Mouse (Mus musculus): ENCODE results near the gene E130208F15Rik.

E130208F15Rik gene

GRCm38 (mm10) chr7:30335688-30336087, 14.1 kb downstream of the E130208F15Rik start:
- DNase-seq (ENCODE audit: low spot score): peak; percentile 54

GRCm38 (mm10) chr7:30336384-30336783, 14.8 kb downstream of the E130208F15Rik start:
- DNase-seq (ENCODE audit: low spot score): peak; percentile 90

- DNase-seq (ENCODE audit: low spot score): no peak
Observed at GRCm38 (mm10) chr7:30339432-30340109, 18.0 kb downstream of the E130208F15Rik start.

DNA sequence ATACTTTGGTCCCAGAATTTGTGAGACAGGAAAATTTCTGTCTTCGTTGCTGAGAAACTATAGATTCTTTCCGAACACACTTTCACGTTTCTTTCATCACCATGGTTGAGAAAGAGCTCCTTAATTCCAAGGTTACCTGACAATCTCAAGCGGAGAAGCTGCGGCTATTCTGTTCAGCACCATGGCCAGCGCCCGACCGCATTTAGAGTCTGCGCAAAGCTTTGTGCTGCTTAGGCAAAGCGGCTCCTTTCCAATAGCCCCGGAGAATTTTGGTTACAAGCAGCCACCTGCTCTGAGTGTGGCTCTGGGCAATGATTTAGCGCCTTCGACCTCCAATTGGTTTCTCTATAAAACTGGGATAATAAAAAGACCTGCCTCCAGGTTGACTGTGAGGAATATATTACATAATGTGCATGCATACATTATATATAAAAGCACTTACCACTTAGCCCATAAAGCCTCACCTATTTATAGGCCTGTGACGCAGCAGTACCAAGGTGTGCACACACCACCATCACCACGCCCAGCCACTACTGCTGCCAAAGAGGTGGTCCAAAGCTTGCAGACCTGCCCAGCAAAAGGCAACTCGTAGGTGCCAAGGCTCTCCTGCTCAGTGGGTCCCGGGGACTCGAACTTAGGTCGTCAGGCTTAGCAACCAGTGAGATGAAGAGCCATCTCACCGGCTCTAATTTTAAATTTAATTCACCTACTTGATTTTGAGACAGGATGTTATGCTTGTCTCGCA, 25.3 kb downstream of the E130208F15Rik start:
- DNase-seq (ENCODE audit: low spot score): no peak

GRCm38 (mm10) chr7:30347828-30348227, 26.3 kb downstream of the E130208F15Rik start:
- DNase-seq (ENCODE audit: low spot score): peak; percentile 80

- peak; percentile 76 for DNase-seq (ENCODE audit: low spot score)
Observed at GRCm38 (mm10) chr7:30353279-30353822, 31.8 kb downstream of the E130208F15Rik start.

- no peak for DNase-seq (ENCODE audit: low spot score)
Observed at GRCm38 (mm10) chr7:30354059-30354458, 32.5 kb downstream of the E130208F15Rik start.

GRCm38 (mm10) chr7:30358378-30359186, 37.0 kb downstream of the E130208F15Rik start:
- DNase-seq (ENCODE audit: low spot score): no peak

DNA sequence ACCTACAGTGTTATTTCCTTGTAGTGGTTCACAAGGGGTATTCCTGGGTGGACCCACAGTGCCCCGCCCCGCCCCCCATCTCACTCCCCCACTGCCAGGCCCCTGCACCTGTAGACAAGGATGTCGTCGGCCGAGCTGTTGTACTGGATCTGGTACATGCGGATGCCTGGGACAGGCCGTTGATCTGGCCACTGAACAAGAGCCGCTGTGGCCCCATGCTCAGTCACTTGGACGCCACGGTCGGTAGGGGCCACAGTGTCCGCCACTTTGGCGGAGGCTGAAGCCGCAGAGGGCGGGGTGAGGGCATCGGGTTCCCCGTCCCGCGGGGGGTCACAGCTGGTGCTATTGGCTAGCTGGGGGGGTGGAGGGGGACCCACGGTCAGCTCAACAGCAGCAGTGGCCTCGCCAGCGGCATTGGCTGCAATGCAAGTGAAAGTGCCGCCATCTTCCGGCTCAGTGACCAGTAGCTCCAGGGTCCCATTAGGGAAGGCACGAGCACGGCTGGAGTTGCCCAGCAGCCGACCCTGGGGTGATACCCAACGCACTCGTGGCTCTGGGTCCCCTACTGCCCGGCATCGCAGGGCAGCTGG, 37.8 kb downstream of the E130208F15Rik start:
- DNase-seq (ENCODE audit: low spot score): no peak

GRCm38 (mm10) chr7:30360028-30360427, 38.5 kb downstream of the E130208F15Rik start:
- no peak for DNase-seq (ENCODE audit: low spot score)

DNA sequence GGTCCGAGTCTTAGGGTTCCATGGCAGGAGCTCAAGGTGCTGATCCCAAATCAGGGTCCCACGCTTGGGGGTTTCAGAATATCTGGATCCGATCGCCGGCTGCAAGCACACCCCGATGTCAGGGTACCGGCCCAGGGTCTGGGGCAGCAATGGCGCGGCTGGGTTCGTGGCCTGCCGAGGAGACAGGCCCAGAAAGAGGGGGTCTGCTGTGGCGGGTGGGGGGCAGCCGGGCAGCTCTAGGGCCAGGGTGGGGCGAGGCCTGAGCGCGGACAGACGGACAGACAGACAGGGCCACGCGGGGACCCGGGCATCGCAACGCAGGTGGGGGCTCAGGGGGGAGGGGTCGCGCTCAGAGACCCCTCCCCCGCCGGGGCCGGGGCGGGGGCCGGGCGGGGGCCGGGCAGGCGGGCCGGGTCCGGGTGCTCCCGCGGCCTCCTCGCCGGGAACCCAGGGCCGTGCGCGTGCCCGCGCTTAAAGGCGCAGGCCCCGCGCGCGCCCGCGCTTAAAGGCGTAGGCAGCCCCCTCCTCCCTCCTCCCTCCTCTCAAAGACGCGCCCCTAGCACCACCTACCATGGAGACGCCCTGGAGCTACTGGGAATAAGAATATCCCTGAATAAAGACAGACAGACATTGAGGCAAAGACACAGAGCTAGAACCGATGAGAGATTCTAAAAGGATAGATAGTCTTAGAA, 41.3 kb downstream of the E130208F15Rik start, which contains the start of gene Lrfn3:
Gene Lrfn3 (minus strand): TSS at position 121 of the 692 bp plus-strand sequence.
- DNase-seq (ENCODE audit: low spot score): peak; percentile 76

GRCm38 (mm10) chr7:30363344-30363738, 41.8 kb downstream of the E130208F15Rik start:
- DNase-seq (ENCODE audit: low spot score): no peak

DNA sequence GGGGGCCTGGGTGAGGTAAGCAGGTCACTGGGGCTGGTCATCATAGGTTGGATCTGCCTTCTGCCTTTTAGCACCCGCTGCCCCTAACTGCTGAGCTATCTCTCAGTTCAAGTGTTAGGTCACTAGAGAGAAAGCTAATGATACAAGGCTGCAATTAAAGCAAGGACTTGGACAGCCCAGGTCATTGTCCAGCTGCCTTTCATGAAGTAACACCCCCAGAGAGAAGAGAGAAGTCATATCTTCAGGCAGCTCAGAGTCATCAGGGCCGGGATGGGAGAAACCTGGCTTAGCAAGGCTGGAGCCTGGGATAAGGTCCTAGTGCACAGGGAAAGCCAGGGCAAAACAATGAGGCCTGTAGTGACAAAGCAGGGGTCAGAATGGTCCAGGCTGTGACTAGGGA, 45.9 kb downstream of the E130208F15Rik start:
- no peak for DNase-seq (ENCODE audit: low spot score)
